Mouse (Mus musculus): ENCODE data around the gene Garnl3. TPM values are rescaled to one million over a fixed set of nuclear protein-coding genes. Genes with fewer than 3 reads are reported as not detected.
A peak's percentile ranks its signal among the peaks of the same experiment; 100 is the strongest.
"Not testable (repeated sequence)": the region's sequence is repeated elsewhere in the genome, so short reads cannot be mapped to it uniquely, and the experiment has no call there.

Garnl3 gene
- polyA plus RNA-seq, 1 experiment from 2014 or later, result 11.1 TPM

DNA sequence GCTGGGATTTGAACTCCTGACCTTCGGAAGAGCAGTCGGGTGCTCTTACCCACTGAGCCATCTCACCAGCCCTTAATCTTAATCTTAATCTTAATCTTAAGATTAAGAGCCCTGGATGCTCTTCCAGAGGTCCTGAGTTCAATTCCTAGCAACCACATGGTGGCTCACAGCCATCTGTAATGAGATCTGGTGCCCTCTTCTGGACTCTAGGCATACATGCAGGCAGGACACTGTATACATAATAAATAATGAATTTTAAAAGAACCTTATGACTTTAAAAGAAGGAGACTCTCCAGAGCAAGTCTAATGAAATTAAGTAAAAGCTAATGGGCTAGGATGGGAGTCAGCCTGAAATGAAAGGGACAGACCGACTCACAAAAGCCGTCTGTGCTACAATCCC is 122.4 kb downstream of the Garnl3 start:
- H3K9ac ChIP-seq; H3K27me3 ChIP-seq (ENCODE audit: insufficient read depth, low read length); ATAC-seq (ENCODE audit: insufficient read depth); H3K9me3 ChIP-seq (ENCODE audit: low read depth, low read length); H3K4me2 ChIP-seq; H3K4me3 ChIP-seq (ENCODE audit: low read depth, low read length); H3K36me3 ChIP-seq (ENCODE audit: insufficient read depth); H3K27ac ChIP-seq (ENCODE audit: low read depth); H3K4me1 ChIP-seq (ENCODE audit: insufficient read depth): not testable (repeated sequence)
- TF ChIP-seq CTCF (IDR thresholded peaks at IDR 0.05; ENCODE audit: low read depth), result peak; percentile 37; the same call in 1 of the 2 replicates
- 86% methylated on average over 4 of the region's 4 CpGs for WGBS
- DNase-seq, result peak; percentile 11

DNA sequence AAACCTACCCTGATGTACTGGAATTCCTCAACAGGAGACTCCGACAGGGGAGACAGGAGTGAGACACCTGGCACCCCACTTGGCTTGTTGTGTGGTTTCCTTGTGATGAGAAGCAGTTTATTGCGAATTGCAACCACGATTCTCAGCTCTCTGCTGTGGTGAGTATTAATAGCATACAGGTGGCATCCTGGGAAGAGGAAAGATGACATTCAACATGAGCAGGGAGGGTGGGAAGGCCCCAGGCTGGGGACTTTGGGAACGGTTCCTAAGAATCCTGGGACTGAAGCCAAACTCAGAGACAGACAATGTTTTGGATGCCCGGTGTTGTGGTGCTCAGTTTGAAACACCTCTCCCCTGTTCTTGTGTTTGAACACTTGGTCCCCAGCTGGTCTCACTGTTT is 126.4 kb downstream of the Garnl3 start:
- ATAC-seq (ENCODE audit: insufficient read depth), result no peak
- Histone ChIP-seq H3K9ac (no peak overlapping the region), H3K4me3 (ENCODE audit: low read depth, low read length) (no peak overlapping the region), H3K27me3 (ENCODE audit: insufficient read depth, low read length) (no peaks in the 10 kb centered on the region), H3K4me1 (ENCODE audit: insufficient read depth) (no peaks in the 10 kb centered on the region), H3K36me3 (ENCODE audit: insufficient read depth) (no peaks in the 10 kb centered on the region), H3K4me2 (no peak overlapping the region), H3K27ac (ENCODE audit: low read depth) (no peak overlapping the region), H3K9me3 (ENCODE audit: low read depth, low read length) (no peaks in the 10 kb centered on the region)
- no peak for DNase-seq
- WGBS, result 63% methylated on average over 5 of the region's 5 CpGs
- TF ChIP-seq CTCF (IDR thresholded peaks at IDR 0.05; ENCODE audit: low read depth), result no peak

DNA sequence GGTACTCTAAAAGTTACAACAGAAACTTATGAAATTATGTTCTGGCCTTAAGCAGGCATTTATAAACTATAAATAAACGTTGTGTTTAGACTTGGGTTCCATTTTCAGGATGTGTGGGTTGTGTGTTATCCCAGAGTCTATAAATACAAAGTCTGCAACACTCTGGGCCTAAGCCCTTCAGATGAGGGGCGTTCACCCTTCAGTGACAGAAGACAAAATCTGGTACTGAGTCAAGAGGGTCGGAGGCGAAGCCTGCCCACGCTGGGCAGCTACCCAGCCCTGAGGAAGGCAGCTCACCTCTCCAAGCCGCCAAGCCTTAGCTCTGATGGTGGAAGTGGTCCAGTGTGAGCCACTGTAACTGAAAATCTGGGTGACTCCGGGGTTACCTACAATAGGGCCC is 129.3 kb downstream of the Garnl3 start:
- no peak overlapping the region for H3K9ac ChIP-seq
- H3K27me3 ChIP-seq (ENCODE audit: insufficient read depth, low read length), result no peaks in the 10 kb centered on the region
- no peaks in the 10 kb centered on the region for H3K36me3 ChIP-seq (ENCODE audit: insufficient read depth)
- TF ChIP-seq CTCF (IDR thresholded peaks at IDR 0.05; ENCODE audit: low read depth), result no peak
- ATAC-seq (ENCODE audit: insufficient read depth), result no peak
- no peak overlapping the region for H3K27ac ChIP-seq (ENCODE audit: low read depth)
- H3K4me1 ChIP-seq (ENCODE audit: insufficient read depth), result no peaks in the 10 kb centered on the region
- no peak for DNase-seq
- H3K9me3 ChIP-seq (ENCODE audit: low read depth, low read length), result no peaks in the 10 kb centered on the region
- no peak overlapping the region for H3K4me2 ChIP-seq
- WGBS, result 87% methylated on average over 7 of the region's 7 CpGs
- H3K4me3 ChIP-seq (ENCODE audit: low read depth, low read length), result no peak overlapping the region

DNA sequence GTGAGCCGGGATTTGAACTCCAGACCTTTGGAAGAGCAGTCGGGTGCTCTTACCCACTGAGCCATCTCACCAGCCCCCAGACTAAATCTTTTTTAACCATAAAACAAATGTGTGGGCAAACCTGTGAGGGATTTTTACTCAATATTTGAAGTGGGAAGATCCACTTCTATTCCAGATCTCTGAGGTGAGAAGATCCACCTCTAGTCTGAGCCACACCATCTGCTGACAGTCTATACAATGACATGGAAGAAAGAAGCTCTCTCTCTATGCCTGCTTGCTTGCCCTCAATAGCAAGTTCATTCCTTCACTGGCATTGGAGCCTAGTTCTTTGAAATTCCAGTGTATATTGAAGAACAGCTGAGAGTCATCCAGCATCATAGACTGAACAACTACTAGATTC is 131.7 kb downstream of the Garnl3 start:
- Histone ChIP-seq H3K9ac (no peak overlapping the region), H3K27ac (ENCODE audit: low read depth) (no peak overlapping the region), H3K36me3 (ENCODE audit: insufficient read depth) (no peaks in the 10 kb centered on the region), H3K4me2 (no peak overlapping the region), H3K9me3 (ENCODE audit: low read depth, low read length) (no peaks in the 10 kb centered on the region), H3K4me3 (ENCODE audit: low read depth, low read length) (no peak overlapping the region), H3K4me1 (ENCODE audit: insufficient read depth) (no peaks in the 10 kb centered on the region), H3K27me3 (ENCODE audit: insufficient read depth, low read length) (no peaks in the 10 kb centered on the region)
- 77% methylated on average over 2 of the region's 2 CpGs for WGBS
- TF ChIP-seq CTCF (IDR thresholded peaks at IDR 0.05; ENCODE audit: low read depth), result no peak
- no peak for ATAC-seq (ENCODE audit: insufficient read depth)
- no peak for DNase-seq

DNA sequence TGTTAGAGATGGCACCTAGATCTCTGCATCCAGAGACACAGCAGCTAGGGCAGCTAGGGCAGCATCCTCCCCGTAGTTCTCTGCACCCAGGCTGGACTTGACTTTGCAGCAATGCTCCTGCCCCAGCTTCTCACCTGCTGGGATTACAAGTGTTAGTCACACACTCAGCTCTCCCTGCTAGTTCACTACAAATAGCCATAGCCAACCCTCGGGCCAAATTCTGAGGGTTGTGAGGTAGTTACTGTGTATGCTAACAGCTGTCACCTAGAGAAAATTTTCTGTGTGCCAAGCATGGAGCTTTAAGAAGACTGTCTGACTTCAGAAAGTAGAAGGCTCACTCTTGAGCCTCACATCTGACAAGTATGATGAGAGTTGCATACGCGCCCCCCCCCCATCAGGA is 133.7 kb downstream of the Garnl3 start:
- Histone ChIP-seq H3K4me1 (ENCODE audit: insufficient read depth) (no peaks in the 10 kb centered on the region), H3K4me3 (ENCODE audit: low read depth, low read length) (no peak overlapping the region), H3K4me2 (no peak overlapping the region), H3K36me3 (ENCODE audit: insufficient read depth) (no peaks in the 10 kb centered on the region), H3K27me3 (ENCODE audit: insufficient read depth, low read length) (no peaks in the 10 kb centered on the region), H3K9ac (no peak overlapping the region), H3K9me3 (ENCODE audit: low read depth, low read length) (no peaks in the 10 kb centered on the region), H3K27ac (ENCODE audit: low read depth) (no peak overlapping the region)
- ATAC-seq (ENCODE audit: insufficient read depth), result no peak
- DNase-seq, result no peak
- 76% methylated on average over 4 of the region's 4 CpGs for WGBS
- no peak for TF ChIP-seq CTCF (IDR thresholded peaks at IDR 0.05; ENCODE audit: low read depth)

DNA sequence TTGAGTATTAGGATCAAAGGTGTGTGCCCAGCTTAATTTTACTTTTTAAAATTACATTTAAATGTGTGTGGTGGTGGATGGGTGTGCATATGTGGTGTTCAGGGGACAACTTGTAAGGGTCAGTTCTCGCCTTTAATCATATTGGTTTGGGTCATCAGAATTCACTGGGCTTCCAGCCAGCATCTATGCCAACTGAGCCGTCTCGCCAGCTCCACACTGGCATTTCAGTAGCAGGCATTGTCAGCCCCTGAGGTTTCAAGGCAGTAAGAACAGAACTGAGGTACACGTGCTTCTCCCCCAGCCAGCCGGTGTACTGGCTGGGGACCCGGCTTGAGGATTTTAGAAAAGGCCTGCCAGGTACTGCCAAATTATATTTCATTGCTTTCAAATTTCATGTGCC is 134.4 kb downstream of the Garnl3 start:
- H3K4me2 ChIP-seq, result no peak overlapping the region
- no peak for TF ChIP-seq CTCF (IDR thresholded peaks at IDR 0.05; ENCODE audit: low read depth)
- no peak for ATAC-seq (ENCODE audit: insufficient read depth)

DNA sequence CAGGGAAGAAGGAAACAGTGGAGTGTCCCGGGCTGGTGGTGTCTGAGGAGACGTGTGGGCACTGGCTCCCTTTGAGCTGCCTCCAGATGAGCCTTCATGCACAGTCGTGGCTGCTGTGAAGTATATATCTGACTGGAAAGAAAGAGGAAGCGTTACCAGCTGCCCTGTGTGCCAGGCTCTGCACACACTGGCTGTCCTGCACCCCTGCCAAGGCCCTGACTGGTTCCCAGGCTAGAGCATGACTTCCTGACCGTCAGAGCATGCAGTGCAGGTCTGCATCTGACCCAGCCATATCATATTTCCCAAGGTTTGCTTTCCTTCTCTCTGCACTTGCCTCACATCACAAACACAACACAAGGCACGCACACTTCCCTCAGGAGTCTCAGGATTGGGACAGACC is 139.3 kb downstream of the Garnl3 start:
- no peak for DNase-seq
- no peak for ATAC-seq (ENCODE audit: insufficient read depth)
- Histone ChIP-seq H3K27ac (ENCODE audit: low read depth) (no peak overlapping the region), H3K9me3 (ENCODE audit: low read depth, low read length) (no peaks in the 10 kb centered on the region), H3K4me3 (ENCODE audit: low read depth, low read length) (no peak overlapping the region), H3K4me1 (ENCODE audit: insufficient read depth) (no peaks in the 10 kb centered on the region), H3K4me2 (no peak overlapping the region), H3K27me3 (ENCODE audit: insufficient read depth, low read length) (no peaks in the 10 kb centered on the region), H3K36me3 (ENCODE audit: insufficient read depth) (no peaks in the 10 kb centered on the region), H3K9ac (no peak overlapping the region)
- WGBS, result 54% methylated on average over 6 of the region's 6 CpGs
- TF ChIP-seq CTCF (IDR thresholded peaks at IDR 0.05; ENCODE audit: low read depth), result no peak

More for the DNA sequence above, 134.4 kb downstream of the Garnl3 start:
- Histone ChIP-seq H3K4me3 (ENCODE audit: low read depth, low read length) (no peak overlapping the region), H3K27me3 (ENCODE audit: insufficient read depth, low read length) (no peaks in the 10 kb centered on the region), H3K9me3 (ENCODE audit: low read depth, low read length) (no peaks in the 10 kb centered on the region), H3K9ac (no peak overlapping the region), H3K27ac (ENCODE audit: low read depth) (no peak overlapping the region), H3K36me3 (ENCODE audit: insufficient read depth) (no peaks in the 10 kb centered on the region), H3K4me1 (ENCODE audit: insufficient read depth) (no peaks in the 10 kb centered on the region)
- 74% methylated on average over 6 of the region's 6 CpGs for WGBS
- no peak for DNase-seq

Data from lung, embryonic 14.5 days (tissue).